Mouse (Mus musculus): ENCODE data around the gene Ryr2. TPM values are rescaled to one million over a fixed set of nuclear protein-coding genes. Genes with fewer than 3 reads are reported as not detected.

Ryr2 gene
- total RNA-seq, 1 experiment from 2014 or later, result not detected

DNA sequence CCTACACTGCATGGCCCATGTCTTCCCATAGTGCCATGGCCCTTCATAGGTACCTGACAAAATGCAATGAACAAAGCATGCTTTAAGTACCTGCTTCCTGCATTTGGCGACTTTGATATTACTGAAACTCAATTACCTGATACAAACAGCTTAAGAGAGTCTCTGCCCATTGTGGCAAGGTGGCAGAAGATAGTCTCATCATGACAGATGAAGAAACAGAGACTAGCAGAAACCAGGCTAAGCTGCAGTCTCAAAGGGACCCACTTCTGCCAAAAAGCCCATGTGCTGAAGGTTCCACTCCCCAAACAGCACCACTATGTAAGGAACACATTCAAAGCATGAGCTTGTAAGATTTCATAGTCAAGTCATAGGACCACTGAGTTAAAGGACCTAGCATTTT lies 7.8 kb downstream of the Ryr2 start:
- no peak for ATAC-seq (replicated peaks; ENCODE audit: insufficient number of reproducible peaks, low FRiP score, low TSS enrichment, poor library complexity, severe bottlenecking)

DNA sequence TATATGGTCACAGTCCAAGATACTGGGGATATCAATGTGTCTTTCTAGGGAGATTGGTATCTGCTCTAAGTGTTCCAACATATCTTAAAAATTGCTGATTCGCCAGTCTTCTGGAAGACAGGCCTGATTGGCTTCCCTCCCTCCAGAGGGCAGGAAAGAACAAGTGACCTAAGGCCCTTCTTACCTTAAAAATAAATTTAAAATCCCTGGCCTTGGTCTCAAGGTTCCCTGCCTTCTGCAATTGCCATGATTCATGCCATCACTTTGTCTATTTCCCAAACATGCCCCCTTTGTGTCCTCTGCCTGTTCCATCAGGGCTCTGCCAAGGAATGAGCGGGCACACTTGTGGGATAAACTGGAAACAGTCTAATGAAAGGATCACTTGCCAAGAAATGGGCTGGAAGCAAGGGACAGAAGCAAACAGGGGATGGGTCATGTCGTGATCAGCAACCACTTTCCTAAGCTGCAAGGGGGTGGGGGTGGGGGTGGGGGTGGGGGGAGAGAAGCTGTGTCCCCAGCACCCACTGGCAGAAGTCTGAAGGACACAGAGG lies 10.3 kb downstream of the Ryr2 start:
- no peak for ATAC-seq (replicated peaks; ENCODE audit: insufficient number of reproducible peaks, low FRiP score, low TSS enrichment, poor library complexity, severe bottlenecking)

DNA sequence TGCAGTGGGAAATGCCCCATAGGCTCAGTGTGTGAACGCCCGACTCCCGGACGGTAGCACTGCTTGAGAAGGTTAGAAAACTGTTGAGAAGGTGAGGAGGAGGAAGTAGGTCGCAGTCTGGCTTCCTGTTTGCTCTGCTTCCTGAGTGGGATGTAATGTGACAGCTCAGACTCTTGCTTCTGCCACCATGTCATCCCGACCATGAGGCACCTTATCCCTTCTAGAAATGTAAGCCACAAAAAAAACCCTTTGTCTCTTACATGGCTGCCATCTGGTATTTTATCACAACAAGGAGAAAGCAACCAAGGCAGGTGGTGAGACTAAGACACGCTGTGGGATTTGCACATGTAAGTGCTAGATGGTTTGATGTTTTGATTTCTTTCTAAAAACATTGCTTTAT lies 12.2 kb downstream of the Ryr2 start:
- ATAC-seq (replicated peaks; ENCODE audit: insufficient number of reproducible peaks, low FRiP score, low TSS enrichment, poor library complexity, severe bottlenecking), result no peak

DNA sequence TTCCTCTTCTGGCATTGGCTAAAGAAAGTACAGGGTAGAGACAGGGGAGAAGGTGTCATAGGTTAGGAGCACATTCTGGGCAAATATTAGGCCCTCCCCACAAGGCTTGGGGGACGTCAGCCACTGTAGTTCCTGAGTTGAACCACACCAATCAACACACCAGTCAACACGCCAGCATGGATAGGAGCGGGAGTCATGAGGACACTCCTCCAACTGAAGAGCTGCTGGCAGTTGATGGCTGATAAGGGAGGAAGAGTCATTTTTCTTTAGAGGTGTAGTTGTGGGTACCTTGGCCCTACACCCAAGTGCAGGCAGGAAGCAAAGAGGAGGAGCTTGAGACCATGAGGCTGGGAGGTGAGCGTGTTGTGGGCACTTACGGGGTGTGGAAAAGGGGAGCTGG lies 13.6 kb downstream of the Ryr2 start:
- no peak for ATAC-seq (replicated peaks; ENCODE audit: insufficient number of reproducible peaks, low FRiP score, low TSS enrichment, poor library complexity, severe bottlenecking)

DNA sequence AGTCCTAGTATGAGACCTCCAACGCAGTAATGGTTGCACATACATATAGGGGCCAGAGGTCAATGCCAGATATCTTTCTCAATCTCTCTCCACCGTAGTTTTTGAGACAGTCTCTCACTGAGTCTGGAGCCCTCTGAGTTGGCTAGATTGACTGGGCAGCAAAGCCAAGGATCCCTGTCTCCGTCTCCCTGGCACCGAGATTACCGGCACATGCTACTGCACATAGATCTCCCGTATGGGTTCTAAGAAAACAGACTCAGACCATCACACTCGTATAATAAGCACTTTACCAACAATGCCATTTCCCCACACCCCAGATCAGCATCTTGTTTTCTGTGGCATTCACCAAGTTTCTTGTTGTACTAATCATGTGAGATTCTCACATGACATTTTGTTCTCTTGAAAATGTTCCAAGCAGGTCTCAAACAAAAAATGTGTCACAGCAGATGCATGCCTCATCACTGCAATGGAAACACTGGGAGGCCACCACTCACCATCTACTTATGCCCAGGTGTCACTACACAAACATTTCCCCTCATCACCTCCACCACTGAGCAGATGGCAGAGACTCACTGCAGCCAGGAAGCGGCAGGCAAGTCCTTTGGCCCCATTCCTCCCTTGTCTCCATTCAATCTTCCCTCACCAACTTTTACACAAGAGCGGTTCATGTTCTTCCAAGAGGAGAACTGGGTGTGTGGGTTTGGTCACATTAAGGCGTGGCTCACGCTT lies 14.2 kb downstream of the Ryr2 start:
- ATAC-seq (replicated peaks; ENCODE audit: insufficient number of reproducible peaks, low FRiP score, low TSS enrichment, poor library complexity, severe bottlenecking), result no peak

DNA sequence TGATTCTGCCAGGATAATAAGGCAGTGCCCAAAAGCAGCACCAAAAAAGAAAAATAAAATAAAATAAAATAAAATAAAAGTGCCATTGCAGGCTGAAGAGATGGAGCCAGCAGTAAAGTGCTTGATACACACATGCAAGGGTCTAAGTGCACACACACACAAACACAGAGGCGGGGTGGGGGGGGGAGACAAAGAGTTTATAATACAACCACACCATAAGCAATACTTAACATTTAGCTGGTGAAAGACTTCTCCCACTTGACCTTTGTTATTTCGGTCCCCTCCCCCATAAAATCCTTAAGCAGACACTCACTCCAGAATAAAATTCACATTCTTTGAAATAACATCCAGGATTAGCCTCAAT lies 22.7 kb downstream of the Ryr2 start:
- ATAC-seq (replicated peaks; ENCODE audit: insufficient number of reproducible peaks, low FRiP score, low TSS enrichment, poor library complexity, severe bottlenecking), result no peak

DNA sequence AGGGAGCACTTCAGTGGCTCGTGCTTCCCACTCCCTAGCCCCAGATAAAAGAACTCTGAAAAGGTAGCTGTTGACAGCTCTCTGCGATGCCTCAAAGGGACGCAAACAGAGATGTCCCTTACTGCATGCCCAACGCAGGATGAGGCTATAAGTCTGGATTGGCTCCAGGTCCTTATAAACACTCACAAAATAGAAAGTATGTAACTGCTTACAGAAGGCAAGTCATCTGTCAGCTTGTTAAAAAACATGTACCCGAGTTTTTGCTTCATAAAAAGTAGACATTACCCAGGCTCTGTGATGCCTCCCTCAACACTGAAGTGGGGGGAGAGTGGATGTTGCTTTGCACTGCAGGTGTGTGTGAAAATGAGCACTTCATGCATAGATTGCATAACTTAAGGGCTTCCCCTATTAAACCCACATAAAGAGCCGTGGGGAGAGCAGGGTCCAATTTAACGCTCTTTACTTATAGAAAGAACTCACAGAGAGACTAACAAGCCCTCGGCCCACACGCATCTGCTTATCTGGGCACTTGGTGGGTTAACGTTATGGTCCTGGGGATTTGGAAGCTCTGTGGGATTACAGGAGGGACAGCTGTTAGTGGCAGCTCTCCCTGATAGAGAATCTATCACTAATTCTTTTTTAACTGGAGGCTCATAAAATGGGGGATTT lies 23.2 kb downstream of the Ryr2 start:
- no peak for ATAC-seq (replicated peaks; ENCODE audit: insufficient number of reproducible peaks, low FRiP score, low TSS enrichment, poor library complexity, severe bottlenecking)

DNA sequence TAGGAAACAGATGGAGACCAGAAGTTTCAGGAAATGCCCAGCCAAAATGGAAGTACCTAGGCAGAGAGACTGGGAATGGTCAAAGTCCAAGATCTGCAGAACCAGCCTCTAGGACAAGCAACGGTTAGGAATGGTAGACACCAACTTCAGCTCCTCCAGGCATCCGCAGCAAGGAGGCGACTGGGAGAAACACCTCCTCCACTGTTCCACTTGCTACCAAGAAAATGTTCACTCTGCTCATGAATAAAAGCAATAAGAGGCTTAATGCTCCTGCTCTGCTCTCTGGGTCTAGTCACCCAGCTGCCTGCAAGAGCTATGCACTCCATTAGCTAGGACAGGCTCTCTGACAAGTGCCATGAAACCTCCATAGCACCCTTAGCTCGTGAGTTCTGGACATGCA lies 26.2 kb downstream of the Ryr2 start:
- no peak for ATAC-seq (replicated peaks; ENCODE audit: insufficient number of reproducible peaks, low FRiP score, low TSS enrichment, poor library complexity, severe bottlenecking)

DNA sequence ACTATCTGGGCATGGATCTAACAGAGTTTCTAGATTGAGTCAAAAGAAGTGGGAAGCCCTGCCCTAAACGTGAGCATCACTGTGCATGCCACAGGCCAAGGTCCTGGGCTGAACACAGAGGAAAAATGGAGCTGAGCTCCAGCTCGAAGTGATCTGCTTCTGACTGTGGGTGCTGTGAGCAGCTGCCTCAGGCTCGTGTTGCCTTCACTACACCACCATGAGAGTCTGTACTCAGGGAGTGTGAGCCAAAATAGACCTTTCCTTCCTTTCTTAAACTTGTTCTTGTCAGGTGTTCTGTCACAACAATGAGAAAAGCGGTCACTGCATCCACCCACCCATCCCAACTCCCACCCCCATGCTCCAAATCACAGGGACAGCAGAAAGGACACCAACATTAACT lies 27.2 kb downstream of the Ryr2 start:
- ATAC-seq (replicated peaks; ENCODE audit: insufficient number of reproducible peaks, low FRiP score, low TSS enrichment, poor library complexity, severe bottlenecking), result no peak

DNA sequence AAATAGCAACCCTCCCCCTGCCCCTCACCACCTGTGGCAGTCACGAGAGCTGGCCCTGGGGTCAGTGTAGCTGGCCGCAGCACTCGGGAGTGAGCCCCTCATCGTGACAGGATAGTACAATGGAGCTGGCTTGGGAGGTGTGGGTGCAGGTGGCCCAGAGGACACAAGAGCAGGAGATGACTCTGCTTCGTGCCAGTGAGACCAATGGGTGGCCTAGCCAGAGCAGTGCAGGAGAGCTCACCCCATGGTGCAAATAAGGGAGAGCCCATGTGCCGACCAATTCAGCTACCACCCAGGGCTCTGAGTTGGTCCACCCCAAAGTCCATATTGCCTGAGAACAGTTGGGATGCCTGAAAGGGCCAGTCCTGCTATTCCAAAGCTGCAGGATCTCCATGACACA lies 31.8 kb downstream of the Ryr2 start:
- ATAC-seq (replicated peaks; ENCODE audit: insufficient number of reproducible peaks, low FRiP score, low TSS enrichment, poor library complexity, severe bottlenecking), result no peak

DNA sequence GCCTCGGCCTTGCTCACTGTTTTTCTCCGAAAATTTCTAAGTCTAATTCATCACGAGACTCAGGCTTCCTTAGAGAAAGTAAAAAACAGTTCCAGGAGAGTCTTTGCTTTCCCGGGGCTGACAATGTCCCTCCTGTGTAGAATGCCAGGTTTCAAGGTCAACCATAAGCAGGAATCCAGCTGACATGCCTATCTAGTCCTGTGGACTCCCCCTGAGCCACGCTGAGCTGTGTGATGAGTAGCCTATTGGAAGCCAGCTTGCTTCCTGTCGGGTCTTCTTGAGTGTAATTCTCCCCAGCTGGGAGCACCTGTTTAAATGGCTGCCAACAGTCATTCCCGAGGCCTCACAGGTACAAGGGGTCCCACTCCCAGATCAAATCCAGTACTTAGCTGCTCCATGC lies 34.2 kb downstream of the Ryr2 start:
- no peak for ATAC-seq (replicated peaks; ENCODE audit: insufficient number of reproducible peaks, low FRiP score, low TSS enrichment, poor library complexity, severe bottlenecking)

DNA sequence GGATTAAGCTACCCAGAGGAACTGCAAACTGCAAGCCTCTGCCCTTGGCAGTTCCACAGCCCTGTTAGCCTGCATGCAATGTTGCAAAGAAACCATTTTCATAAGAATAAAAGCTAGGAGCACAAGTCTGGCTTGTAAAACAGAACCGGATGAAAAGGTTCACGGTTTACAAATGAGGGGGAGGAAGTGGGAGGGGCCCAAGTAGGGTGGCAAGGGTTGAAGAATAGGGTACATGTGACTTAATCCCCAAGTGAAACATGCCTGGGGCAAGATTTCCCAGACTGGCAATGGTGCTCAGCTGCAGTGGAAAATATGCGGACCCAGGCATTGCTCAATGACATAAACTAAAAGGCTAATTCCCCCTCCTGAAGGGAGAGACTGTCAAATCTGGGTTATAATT lies 34.6 kb downstream of the Ryr2 start:
- no peak for ATAC-seq (replicated peaks; ENCODE audit: insufficient number of reproducible peaks, low FRiP score, low TSS enrichment, poor library complexity, severe bottlenecking)

DNA sequence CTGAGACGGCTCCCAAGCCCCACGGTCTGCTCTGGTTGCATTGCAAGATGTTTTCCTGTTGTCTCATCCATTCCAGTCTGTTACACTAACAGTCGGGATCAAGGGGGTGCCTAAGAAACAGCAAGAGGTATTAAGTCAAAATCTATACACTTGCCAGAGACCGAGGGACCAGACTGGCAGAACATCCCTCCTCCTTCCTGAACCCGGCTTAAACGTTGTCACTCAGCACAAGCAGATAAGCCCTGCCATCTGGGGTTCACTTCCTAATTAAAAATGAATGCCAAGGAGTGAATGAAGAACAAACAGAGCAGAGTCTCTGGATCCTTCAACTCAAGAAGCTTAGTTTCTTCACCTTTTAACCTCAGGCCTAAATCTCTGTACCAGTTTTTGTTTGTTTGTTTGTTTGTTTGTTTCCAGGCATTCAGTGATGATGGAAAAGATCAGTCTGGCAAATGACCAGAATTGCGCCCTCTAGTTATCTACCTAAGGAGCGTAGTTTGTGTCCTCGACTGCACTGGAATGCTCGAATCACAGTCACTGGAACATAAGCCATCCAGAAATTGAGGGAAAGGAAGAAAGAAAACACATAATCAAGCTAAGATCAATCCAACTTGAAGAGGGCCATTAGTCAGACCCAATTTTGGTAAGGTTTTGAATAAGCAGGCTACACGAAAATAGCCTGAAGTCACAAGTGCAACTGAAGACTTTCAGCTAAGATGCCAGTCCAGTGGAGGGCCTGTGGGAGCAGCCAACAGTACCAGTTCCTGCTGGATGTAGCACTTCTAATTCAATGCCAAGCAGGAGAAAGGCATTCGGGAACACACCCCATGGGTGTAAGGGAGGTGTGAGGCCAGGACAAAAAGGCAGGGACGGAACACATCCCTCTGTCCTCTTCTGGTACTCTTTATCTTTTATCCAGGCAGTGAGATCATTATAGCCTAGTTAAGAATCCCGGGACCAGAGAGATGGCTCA lies 36.3 kb downstream of the Ryr2 start:
- ATAC-seq (replicated peaks; ENCODE audit: insufficient number of reproducible peaks, low FRiP score, low TSS enrichment, poor library complexity, severe bottlenecking), result no peak

DNA sequence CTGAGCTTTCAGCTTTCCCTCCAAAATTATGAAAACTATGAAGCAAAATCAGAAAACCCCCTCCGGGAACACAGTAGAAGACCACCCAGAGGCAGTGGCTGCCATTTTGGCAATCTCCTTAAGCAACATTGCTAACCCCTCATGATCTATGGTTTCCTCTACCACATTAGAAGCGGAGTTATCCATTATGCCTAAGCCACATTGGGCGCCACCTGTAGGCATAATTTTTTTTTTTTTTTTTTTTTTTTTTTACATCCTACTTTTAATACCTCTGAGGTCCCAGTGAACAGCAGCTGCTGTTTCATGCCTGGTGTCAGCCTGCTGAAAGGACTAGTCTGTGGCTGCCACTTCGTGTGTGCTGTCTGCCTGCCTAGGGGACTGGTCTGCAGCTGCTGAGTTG lies 42.2 kb downstream of the Ryr2 start:
- no peak for ATAC-seq (replicated peaks; ENCODE audit: insufficient number of reproducible peaks, low FRiP score, low TSS enrichment, poor library complexity, severe bottlenecking)

DNA sequence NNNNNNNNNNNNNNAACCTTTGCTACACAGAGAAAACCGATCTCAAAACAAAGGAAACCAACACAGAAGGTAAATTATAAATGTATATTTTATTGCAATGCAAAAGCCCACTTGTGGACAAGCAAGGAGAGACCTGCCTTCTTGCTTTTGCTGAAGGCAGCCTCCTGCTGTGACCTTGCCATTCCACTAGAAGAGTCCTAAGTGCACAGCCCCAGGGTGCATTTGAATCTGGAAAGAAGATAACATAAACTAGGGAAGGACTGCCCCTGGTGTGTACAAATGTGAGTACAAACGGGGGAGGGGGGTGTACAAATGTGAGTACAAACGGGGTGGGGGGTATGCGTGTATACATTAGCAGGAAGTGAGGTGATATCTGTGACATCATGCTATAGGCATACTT lies 43.2 kb downstream of the Ryr2 start:
- ATAC-seq (replicated peaks; ENCODE audit: insufficient number of reproducible peaks, low FRiP score, low TSS enrichment, poor library complexity, severe bottlenecking), result no peak

DNA sequence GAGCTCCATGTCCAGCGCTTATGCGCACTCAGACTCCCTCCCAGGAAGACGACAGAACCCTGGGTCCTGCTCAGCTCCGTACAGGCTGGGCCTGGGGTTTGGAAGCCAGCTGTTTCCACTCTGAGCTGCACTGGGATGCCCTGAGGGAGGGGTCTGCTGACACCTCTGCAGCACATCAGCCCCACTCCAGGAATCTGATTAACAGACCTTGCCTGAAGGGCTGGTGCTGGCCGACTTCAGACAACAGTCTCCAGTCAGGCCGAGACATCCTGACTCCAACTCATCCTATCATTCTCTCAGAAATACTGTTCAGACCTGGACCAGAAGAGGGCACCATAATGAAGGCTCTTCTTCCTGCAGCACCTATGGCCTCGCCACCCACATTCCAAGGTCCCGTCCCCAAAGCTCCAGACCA lies 49.4 kb downstream of the Ryr2 start:
- no peak for ATAC-seq (replicated peaks; ENCODE audit: insufficient number of reproducible peaks, low FRiP score, low TSS enrichment, poor library complexity, severe bottlenecking)

DNA sequence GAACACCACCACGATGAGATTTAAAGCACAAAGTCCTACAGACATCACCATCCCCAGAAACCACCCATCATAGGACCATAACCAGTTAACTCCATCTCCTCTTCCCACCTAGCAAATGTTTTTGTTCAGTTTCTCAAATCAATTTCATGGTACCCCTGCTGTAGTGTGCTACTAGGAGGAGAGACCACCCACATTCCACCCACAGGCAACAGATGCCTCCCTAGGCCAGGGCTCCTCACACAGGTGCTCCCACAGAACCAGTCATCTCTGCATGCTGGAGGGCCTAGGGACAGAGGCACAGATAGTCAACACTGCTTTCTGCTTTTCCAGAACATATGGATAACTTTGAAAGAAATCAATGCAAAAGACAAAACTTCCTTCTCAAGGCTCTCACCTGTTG lies 50.8 kb downstream of the Ryr2 start:
- ATAC-seq (replicated peaks; ENCODE audit: insufficient number of reproducible peaks, low FRiP score, low TSS enrichment, poor library complexity, severe bottlenecking), result no peak

DNA sequence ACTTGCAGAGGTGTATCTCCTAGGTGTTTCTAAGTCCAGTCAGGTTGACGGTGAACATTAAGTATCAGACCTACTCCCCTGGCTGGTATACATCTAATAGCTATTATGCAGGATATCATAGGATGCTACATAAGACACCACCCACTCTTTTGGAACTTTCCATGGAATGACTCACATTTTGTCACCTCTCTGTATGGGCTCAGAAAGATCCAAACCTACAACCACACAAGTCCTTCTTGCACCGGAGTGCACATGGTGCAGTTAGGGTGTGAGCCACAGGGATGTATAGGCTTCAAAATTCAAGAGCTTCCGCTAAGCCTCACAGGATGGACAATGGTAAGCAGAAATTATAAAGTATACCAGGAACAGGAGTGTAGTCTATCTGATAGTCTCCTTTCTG lies 52.8 kb downstream of the Ryr2 start:
- ATAC-seq (replicated peaks; ENCODE audit: insufficient number of reproducible peaks, low FRiP score, low TSS enrichment, poor library complexity, severe bottlenecking), result no peak

DNA sequence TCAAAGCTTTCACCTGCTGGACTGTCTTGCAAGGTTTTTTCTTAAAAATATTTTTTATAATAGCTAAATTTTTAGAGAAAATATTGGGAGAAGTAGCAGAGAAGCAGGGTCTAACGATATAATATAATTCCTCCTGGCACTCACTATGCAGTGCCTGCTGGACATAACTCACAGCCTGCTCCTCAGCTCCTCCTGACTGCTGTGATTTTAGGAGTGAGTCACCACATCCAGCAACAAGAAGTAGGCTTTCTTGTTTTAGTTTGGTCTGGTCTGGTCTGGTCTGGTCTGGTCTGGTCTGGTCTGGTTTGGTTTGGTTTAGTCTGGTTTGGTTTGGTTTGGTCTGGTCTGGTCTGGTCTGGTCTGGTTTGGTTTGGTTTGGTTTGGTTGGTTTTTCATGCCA lies 55.9 kb downstream of the Ryr2 start:
- no peak for ATAC-seq (replicated peaks; ENCODE audit: insufficient number of reproducible peaks, low FRiP score, low TSS enrichment, poor library complexity, severe bottlenecking)
